Comparison of ENCODE assay signal across 10 mouse cellular contexts in genomic region chr15:93517022-93517565, GRCm38 (mm10).
DNase-seq lines count a peak whose midpoint lies in the region; ATAC-seq and TF ChIP-seq lines count a peak whose summit lies in the region.
"Had no signal": no experiment of that assay in that cellular context is flagged by ENCODE, and none has a peak within 500 bp of the region (broad histone marks: within the 10 kb centered on the region; RNA-seq: fewer than 3 reads in every experiment).

No protein-coding gene starts in this region.

- no peak for ATAC-seq in megakaryocyte, adult 5-6 weeks (ENCODE audit: poor library complexity, severe bottlenecking)
- ATAC-seq in lung, embryonic 14.5 days (ENCODE audit: insufficient read depth) = no peak
- ATAC-seq: hindbrain, embryonic 16.5 days; Patski had no signal

- intact Hi-C loops in heart, postnatal 14 days (cut with DNase I) = loop anchor here (5.0 kb wide), 2 partner anchors 180 to 250 kb away; partner anchors contain the start of gene Yaf2

- no peaks in the 10 kb centered on the region for H3K27me3 ChIP-seq in megakaryocyte, embryonic 14.5 days (replicated peaks)
- H3K27me3 ChIP-seq in lung, embryonic 14.5 days (ENCODE audit: insufficient read depth, low read length) = no peaks in the 10 kb centered on the region
- H3K27me3 ChIP-seq: Patski had no signal

- TF ChIP-seq CTCF in lung, embryonic 14.5 days (IDR thresholded peaks at IDR 0.05; ENCODE audit: low read depth) = no peak

- H3K9ac ChIP-seq in lung, embryonic 14.5 days = no peak overlapping the region

- H3K9me3 ChIP-seq in megakaryocyte, embryonic 14.5 days = no peaks in the 10 kb centered on the region
- H3K9me3 ChIP-seq in lung, embryonic 14.5 days (ENCODE audit: low read depth, low read length) = no peaks in the 10 kb centered on the region

- H3K4me3 ChIP-seq in megakaryocyte, embryonic 14.5 days (replicated peaks) = peak overlapping the region; percentile 38
- H3K4me3 ChIP-seq in lung, embryonic 14.5 days (ENCODE audit: low read depth, low read length) = peak overlapping the region; percentile 73; the same call in 1 of the 2 replicates

- no peak overlapping the region for H3K27ac ChIP-seq in lung, embryonic 14.5 days (ENCODE audit: low read depth)

- peak; percentile 24 for DNase-seq in heart, adult 8-10 months (ENCODE audit: low spot score)
- no peak for DNase-seq in heart, postnatal 14 days
- DNase-seq in lung, embryonic 14.5 days = peak; percentile 53
- DNase-seq in right cerebral cortex, adult 18-20 months = no peak
- no peak for DNase-seq in adrenal gland, adult 18-20 months (ENCODE audit: low spot score in 2 of 2)
- no peak for DNase-seq in yolk sac, embryonic 10.5 days (ENCODE audit: low spot score)

- H3K36me3 ChIP-seq in megakaryocyte, embryonic 14.5 days (replicated peaks; ENCODE audit: low read length) = no peaks in the 10 kb centered on the region
- 0 out of 2 replicates have a peak, but pooled peaks cover 2% of the 10 kb centered on the region for H3K36me3 ChIP-seq in lung, embryonic 14.5 days (ENCODE audit: insufficient read depth)

- WGBS in lung, embryonic 14.5 days = 68% methylated on average over 11 of the region's 11 CpGs

- peaks cover 74% of the 10 kb centered on the region for H3K4me1 ChIP-seq in megakaryocyte, embryonic 14.5 days
- H3K4me1 ChIP-seq in lung, embryonic 14.5 days (ENCODE audit: insufficient read depth) = peaks cover 20% of the 10 kb centered on the region

- H3K4me2 ChIP-seq in lung, embryonic 14.5 days = peak overlapping the region; percentile 94

Comparison
In these comparisons a context has a peak if more than half of its experiments do, and no peak if none do; other contexts are left out.
1. DNase-seq: peak in heart, adult 8-10 months (single experiment) and lung, embryonic 14.5 days (single experiment); none in heart, postnatal 14 days (0 of 2), right cerebral cortex, adult 18-20 months (single experiment), adrenal gland, adult 18-20 months (0 of 2) and yolk sac, embryonic 10.5 days (single experiment).